Mouse (Mus musculus): Measurements from ENCODE around the gene Wbp1l.

- TF ChIP-seq TAL1 (IDR thresholded peaks at IDR 0.05; ENCODE audit: low read length) (no peak), GATA1 (IDR thresholded peaks at IDR 0.05; ENCODE audit: low read length) (no peak)
Measured at GRCm38 (mm10) chr19:46562581-46563515, 36.0 kb upstream of the Wbp1l start.
